Mouse (Mus musculus): ENCODE data around the gene Tmem170b.

DNA sequence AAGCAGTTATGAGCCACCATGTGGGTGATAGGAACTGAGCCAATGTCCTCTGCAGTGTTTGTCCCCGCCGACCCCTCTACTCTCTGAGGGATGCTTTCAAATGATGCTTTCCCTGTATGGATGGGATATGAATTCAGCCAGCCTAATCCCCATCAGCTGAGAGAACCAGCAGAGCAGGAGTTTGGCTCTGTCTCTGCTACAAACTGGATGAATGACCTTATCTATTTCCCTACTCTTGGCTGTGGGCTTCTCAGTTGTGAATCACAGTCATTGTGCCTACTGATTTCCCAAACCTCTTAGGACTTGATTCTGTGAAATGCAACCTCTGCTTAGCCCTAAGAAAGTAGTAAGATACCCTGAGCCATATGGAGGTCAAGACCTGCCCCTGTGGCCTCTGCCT is 64.2 kb downstream of the Tmem170b start:
- TF ChIP-seq CTCF (IDR thresholded peaks at IDR 0.05; ENCODE audit: low read depth, low read length) (no peak), POLR2AphosphoS5 (IDR thresholded peaks at IDR 0.05; ENCODE audit: insufficient replicate concordance, low read depth, low read length) (no peak), GATA1 (IDR thresholded peaks at IDR 0.05; ENCODE audit: borderline replicate concordance, low read length) (no peak), TAL1 (conservative IDR thresholded peaks at IDR 0.05; ENCODE audit: low read depth, low read length) (no peak)

Measured in G1E (cell line).